Comparison of ENCODE assay signal across 12 mouse cellular contexts in genomic region chr17:88480369-88480768, GRCm38 (mm10).
"Had no signal": no experiment of that assay in that cellular context is flagged by ENCODE, and none has a peak within 500 bp of the region (broad histone marks: within the 10 kb centered on the region; RNA-seq: fewer than 3 reads in every experiment).

No protein-coding gene starts in this region.

- H3K9me3 ChIP-seq: kidney, embryonic 15.5 days; limb, embryonic 10.5 days; limb, embryonic 13.5 days; midbrain, embryonic 13.5 days had no signal

- H3K27me3 ChIP-seq: kidney, embryonic 15.5 days; limb, embryonic 13.5 days; midbrain, embryonic 13.5 days had no signal

- H3K4me3 ChIP-seq: kidney, embryonic 15.5 days; limb, embryonic 10.5 days; limb, embryonic 13.5 days; midbrain, embryonic 13.5 days had no signal

- DNase-seq: kidney, adult 2 months; kidney, postnatal 10 days; kidney, postnatal 36 days; lung, adult 2 months; lung, postnatal 14 days; lung, postnatal 4 days; thymus, adult 18-20 months; thymus, postnatal 36 days had no signal

- H3K4me2 ChIP-seq: kidney, embryonic 15.5 days; limb, embryonic 13.5 days; midbrain, embryonic 13.5 days had no signal

- H3K9ac ChIP-seq: kidney, embryonic 15.5 days; limb, embryonic 13.5 days; midbrain, embryonic 13.5 days had no signal

- H3K36me3 ChIP-seq: midbrain, embryonic 13.5 days had no signal

- H3K27ac ChIP-seq: kidney, embryonic 15.5 days; limb, embryonic 10.5 days; limb, embryonic 13.5 days; midbrain, embryonic 13.5 days had no signal

- ATAC-seq: midbrain, embryonic 13.5 days had no signal

- H3K4me1 ChIP-seq: kidney, embryonic 15.5 days; limb, embryonic 10.5 days; limb, embryonic 13.5 days; midbrain, embryonic 13.5 days had no signal
